Mouse (Mus musculus): ENCODE results near the gene Ccdc191. TPM values are rescaled to one million over a fixed set of nuclear protein-coding genes. Genes with fewer than 3 reads are reported as not detected.

The Ccdc191 gene
- polyA plus RNA-seq, 2 experiments, result 4.4 to 6.2 TPM

GRCm38 (mm10) chr16:43999111-43999510 is 109.5 kb downstream of the Ccdc191 start:
- DNase-seq (ENCODE audit: low spot score), result no peak
- no peaks in the 10 kb centered on the region for H3K36me3 ChIP-seq (ENCODE audit: control insufficient read depth, insufficient read depth, low read length)
- no peak for ATAC-seq (ENCODE audit: low FRiP score, low read depth)
- no peaks in the 10 kb centered on the region for H3K9me3 ChIP-seq (ENCODE audit: control insufficient read depth, low read length)
- no peaks in the 10 kb centered on the region for H3K4me1 ChIP-seq (ENCODE audit: control insufficient read depth, insufficient read depth, low read length)
- H3K4me2 ChIP-seq (replicated peaks; ENCODE audit: low read depth, low read length, severe bottlenecking), result no peak overlapping the region
- no peak overlapping the region for H3K9ac ChIP-seq (ENCODE audit: low read depth, low read length, severe bottlenecking)
- H3K4me3 ChIP-seq (replicated peaks; ENCODE audit: low read length), result no peak overlapping the region
- WGBS, result 76% methylated on average over 8 of the region's 8 CpGs
- H3K27me3 ChIP-seq (ENCODE audit: control insufficient read depth, insufficient read depth, low read length), result no peaks in the 10 kb centered on the region
- no peak overlapping the region for H3K27ac ChIP-seq (replicated peaks; ENCODE audit: low read depth, low read length)
- TF ChIP-seq POLR2A (IDR thresholded peaks at IDR 0.05; ENCODE audit: borderline replicate concordance, extremely low read depth, insufficient read depth, insufficient read length), result no peak

- Histone ChIP-seq H3K4me2 (replicated peaks; ENCODE audit: low read depth, low read length, severe bottlenecking) (no peak overlapping the region), H3K9ac (ENCODE audit: low read depth, low read length, severe bottlenecking) (no peak overlapping the region), H3K9me3 (ENCODE audit: control insufficient read depth, low read length) (no peaks in the 10 kb centered on the region), H3K36me3 (ENCODE audit: control insufficient read depth, insufficient read depth, low read length) (no peaks in the 10 kb centered on the region), H3K27ac (replicated peaks; ENCODE audit: low read depth, low read length) (no peak overlapping the region), H3K4me1 (ENCODE audit: control insufficient read depth, insufficient read depth, low read length) (no peaks in the 10 kb centered on the region), H3K4me3 (replicated peaks; ENCODE audit: low read length) (no peak overlapping the region), H3K27me3 (ENCODE audit: control insufficient read depth, insufficient read depth, low read length) (no peaks in the 10 kb centered on the region)
- TF ChIP-seq POLR2A (IDR thresholded peaks at IDR 0.05; ENCODE audit: borderline replicate concordance, extremely low read depth, insufficient read depth, insufficient read length), result no peak
- no peak for ATAC-seq (ENCODE audit: low FRiP score, low read depth)
- DNase-seq (ENCODE audit: low spot score), result no peak
- WGBS, result 65% methylated on average over 5 of the region's 5 CpGs
These were observed 109.9 kb downstream of the Ccdc191 start for GRCm38 (mm10) chr16:43999541-43999940.

GRCm38 (mm10) chr16:44002086-44002485 is 112.5 kb downstream of the Ccdc191 start:
- H3K4me1 ChIP-seq (ENCODE audit: control insufficient read depth, insufficient read depth, low read length), result no peaks in the 10 kb centered on the region
- no peak overlapping the region for H3K27ac ChIP-seq (replicated peaks; ENCODE audit: low read depth, low read length)
- H3K4me2 ChIP-seq (replicated peaks; ENCODE audit: low read depth, low read length, severe bottlenecking), result no peak overlapping the region
- DNase-seq (ENCODE audit: low spot score), result no peak
- H3K9ac ChIP-seq (ENCODE audit: low read depth, low read length, severe bottlenecking), result no peak overlapping the region
- no peak overlapping the region for H3K4me3 ChIP-seq (replicated peaks; ENCODE audit: low read length)
- no peak for TF ChIP-seq POLR2A (IDR thresholded peaks at IDR 0.05; ENCODE audit: borderline replicate concordance, extremely low read depth, insufficient read depth, insufficient read length)
- no peaks in the 10 kb centered on the region for H3K27me3 ChIP-seq (ENCODE audit: control insufficient read depth, insufficient read depth, low read length)
- H3K36me3 ChIP-seq (ENCODE audit: control insufficient read depth, insufficient read depth, low read length), result 0 out of 2 replicates have a peak, but pooled peaks cover 3% of the 10 kb centered on the region
- WGBS, result 60% methylated on average over 5 of the region's 5 CpGs
- no peaks in the 10 kb centered on the region for H3K9me3 ChIP-seq (ENCODE audit: control insufficient read depth, low read length)
- no peak for ATAC-seq (ENCODE audit: low FRiP score, low read depth)

GRCm38 (mm10) chr16:44011010-44011409 is 121.4 kb downstream of the Ccdc191 start:
- DNase-seq (ENCODE audit: low spot score) (no peak), ATAC-seq (ENCODE audit: low FRiP score, low read depth) (no peak)
- 61% methylated on average over 5 of the region's 5 CpGs for WGBS
- no peaks in the 10 kb centered on the region for H3K36me3 ChIP-seq (ENCODE audit: control insufficient read depth, insufficient read depth, low read length)
- no peaks in the 10 kb centered on the region for H3K27me3 ChIP-seq (ENCODE audit: control insufficient read depth, insufficient read depth, low read length)
- H3K27ac ChIP-seq (replicated peaks; ENCODE audit: low read depth, low read length), result no peak overlapping the region
- H3K4me1 ChIP-seq (ENCODE audit: control insufficient read depth, insufficient read depth, low read length), result no peaks in the 10 kb centered on the region
- no peak for TF ChIP-seq POLR2A (IDR thresholded peaks at IDR 0.05; ENCODE audit: borderline replicate concordance, extremely low read depth, insufficient read depth, insufficient read length)
- no peak overlapping the region for H3K4me2 ChIP-seq (replicated peaks; ENCODE audit: low read depth, low read length, severe bottlenecking)
- no peaks in the 10 kb centered on the region for H3K9me3 ChIP-seq (ENCODE audit: control insufficient read depth, low read length)
- H3K9ac ChIP-seq (ENCODE audit: low read depth, low read length, severe bottlenecking), result no peak overlapping the region
- H3K4me3 ChIP-seq (replicated peaks; ENCODE audit: low read length), result no peak overlapping the region

Small RNA genes within 50 kb of the gene (microRNA-seq; reads per million reads assigned to microRNA genes)
- not detected for gene Mir3470b

Other genes starting within 250 kb of the Ccdc191 start
- not detected in 2 replicates for gene Tigit, start 225.7 kb upstream of the Ccdc191 start, polyA plus RNA-seq (2012; rRNA removed)
- not detected in 2 replicates for gene Tigit, start 225.7 kb upstream of the Ccdc191 start, polyA plus RNA-seq (2014; fragmentation: Nextera tagmentation; extraction: Ambion mirVana)
- not detected in 2 replicates for gene Drd3, start 135.8 kb upstream of the Ccdc191 start, polyA plus RNA-seq (2012; rRNA removed)
- gene Drd3, start 135.8 kb upstream of the Ccdc191 start, polyA plus RNA-seq (2014; fragmentation: Nextera tagmentation; extraction: Ambion mirVana), result not detected in 2 replicates
- 57.5 and 59.7 TPM in 2 replicates for gene Qtrt2, start 37.0 kb downstream of the Ccdc191 start, polyA plus RNA-seq (2012; rRNA removed)
- 31.2 and 34.2 TPM in 2 replicates for gene Qtrt2, start 37.0 kb downstream of the Ccdc191 start, polyA plus RNA-seq (2014; fragmentation: Nextera tagmentation; extraction: Ambion mirVana)
- 0.81 and 0.97 TPM in 2 replicates for gene Zdhhc23, start 90.0 kb downstream of the Ccdc191 start, polyA plus RNA-seq (2012; rRNA removed)
- gene Zdhhc23, start 90.0 kb downstream of the Ccdc191 start, polyA plus RNA-seq (2014; fragmentation: Nextera tagmentation; extraction: Ambion mirVana), result 0.62 and 1.3 TPM in 2 replicates
- gene Gramd1c, start 173.5 kb downstream of the Ccdc191 start, polyA plus RNA-seq (2012; rRNA removed), result 4.1 and 4.6 TPM in 2 replicates
- 5.5 and 6.7 TPM in 2 replicates for gene Gramd1c, start 173.5 kb downstream of the Ccdc191 start, polyA plus RNA-seq (2014; fragmentation: Nextera tagmentation; extraction: Ambion mirVana)
- 31.6 and 32.9 TPM in 2 replicates for gene Atp6v1a, start 249.9 kb downstream of the Ccdc191 start, polyA plus RNA-seq (2012; rRNA removed)
- 56.8 and 64.4 TPM in 2 replicates for gene Atp6v1a, start 249.9 kb downstream of the Ccdc191 start, polyA plus RNA-seq (2014; fragmentation: Nextera tagmentation; extraction: Ambion mirVana)